Mouse (Mus musculus) embryonic facial prominence, embryonic 11.5 days (tissue): ENCODE measurements at regions not wholly inside any gene's neighbourhood (a gene's known extent, or its start where the extent isn't known, plus 50 kb on each side); places are given as distances from the start of the nearest gene placed in this dataset.

Experiments
- ATAC-seq: fragments of 200-750 bp; cut with Nextera tagmentation; replicated peaks from 2 replicates; pipeline ENCODE4 v1.8.0; 2017; ENCODE audit warnings: low read depth; ENCODE audit not compliant: insufficient number of reproducible peaks, low FRiP score, low TSS enrichment
- DNase-seq: peaks from one replicate; pipeline ENCODE4 v3.0.0-alpha.2; 2015; ENCODE audit warnings: low spot score
- H3K27ac ChIP-seq: fragments of 300-500 bp; sonication (generic); replicated peaks from 2 replicates; pipeline ENCODE4 v1.5.1; 2014; ENCODE audit warnings: mild to moderate bottlenecking, low read depth, low read length, control low read depth
- H3K27me3 ChIP-seq: fragments of 300-500 bp; sonication (generic); 2 replicates; pipeline ENCODE4 v1.6.1; 2014; ENCODE audit warnings: mild to moderate bottlenecking, low read length, moderate library complexity, mixed read lengths; ENCODE audit not compliant: control insufficient read depth, insufficient read depth
- H3K36me3 ChIP-seq: fragments of 300-500 bp; sonication (generic); replicated peaks from 2 replicates; pipeline ENCODE4 v1.6.1; 2014; ENCODE audit warnings: low read depth, mild to moderate bottlenecking, low read length, moderate library complexity, mixed read lengths; ENCODE audit not compliant: control insufficient read depth, insufficient read depth
- H3K4me1 ChIP-seq: fragments of 300-500 bp; sonication (generic); 2 replicates; pipeline ENCODE4 v1.6.1; 2014; ENCODE audit warnings: low read length, mixed read lengths; ENCODE audit not compliant: control insufficient read depth, insufficient read depth
- H3K4me2 ChIP-seq: fragments of 300-500 bp; sonication (generic); 2 replicates; pipeline ENCODE4 v1.6.1; 2014; ENCODE audit warnings: low read depth, mild to moderate bottlenecking, control low read depth, low read length, moderate library complexity
- H3K4me3 ChIP-seq: fragments of 300-500 bp; sonication (generic); 2 replicates; pipeline ENCODE4 v1.5.1; 2014; ENCODE audit warnings: low read depth, low read length, control low read depth
- H3K9ac ChIP-seq: fragments of 300-500 bp; sonication (generic); replicated peaks from 2 replicates; pipeline ENCODE4 v1.6.1; 2014; ENCODE audit warnings: mild to moderate bottlenecking, control low read depth, low read length
- H3K9me3 ChIP-seq: fragments of 300-500 bp; sonication (generic); replicated peaks from 2 replicates; pipeline ENCODE4 v1.6.1; 2016; ENCODE audit warnings: mild to moderate bottlenecking, low read length, inconsistent platforms, mixed read lengths; ENCODE audit not compliant: control insufficient read depth
- WGBS: fragments of 180-500 bp; shearing (Covaris S2); extraction: QIAGEN DNeasy Blood & Tissue Kit; methylation state at CpG from one replicate; pipeline ENCODE4 v1.1.7; 2014; 5-methylcytosine and 5-hydroxymethylcytosine counted together

DNA sequence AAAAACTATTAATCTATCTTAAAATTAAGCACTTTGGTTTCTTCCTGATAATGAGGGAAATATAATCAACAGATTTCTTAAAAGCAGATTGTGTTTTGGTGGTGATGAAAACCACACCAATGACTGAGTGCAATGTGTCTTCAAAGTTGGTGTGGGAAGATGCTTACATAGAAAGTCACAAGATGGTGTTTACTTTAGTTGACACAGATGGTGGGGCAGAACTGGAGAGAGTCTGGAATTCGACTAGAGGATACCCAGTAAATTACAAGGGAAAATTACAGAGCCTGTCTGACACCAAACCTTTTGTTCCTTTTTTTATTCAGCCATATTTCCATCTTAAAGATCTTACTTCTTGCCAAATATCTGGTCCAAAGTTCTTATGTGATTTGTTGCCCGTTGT is 1766.0 kb upstream of the Zeb2 start:
- H3K4me2 ChIP-seq = no peak overlapping the region
- H3K9me3 ChIP-seq = no peaks in the 10 kb centered on the region
- WGBS = 68% methylated on average over 2 of the region's 2 CpGs
- no peak overlapping the region for H3K27ac ChIP-seq
- DNase-seq (no peak), ATAC-seq (no peak)
- no peaks in the 10 kb centered on the region for H3K4me1 ChIP-seq
- no peaks in the 10 kb centered on the region for H3K27me3 ChIP-seq
- H3K9ac ChIP-seq = no peak overlapping the region
- no peak overlapping the region for H3K4me3 ChIP-seq
- no peaks in the 10 kb centered on the region for H3K36me3 ChIP-seq

DNA sequence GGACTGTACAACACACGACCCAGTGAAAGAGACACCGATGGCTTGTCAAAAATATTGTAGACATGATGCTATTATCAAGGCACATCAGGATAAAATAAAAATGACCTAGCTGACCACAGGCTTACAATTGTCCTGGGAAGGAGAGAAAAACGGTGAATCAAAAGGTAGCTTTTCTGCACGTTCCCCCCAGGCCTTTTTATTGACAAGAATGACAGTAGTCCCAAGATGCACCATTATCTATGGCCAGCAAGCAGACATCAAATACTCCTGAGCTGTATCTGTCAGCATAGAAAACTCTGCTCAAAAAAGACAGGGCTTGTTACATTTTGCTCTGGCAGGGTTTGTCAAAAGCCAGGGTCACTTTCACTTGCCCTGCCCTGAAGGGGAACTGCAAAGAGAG is 1753.6 kb upstream of the Zeb2 start:
- H3K27me3 ChIP-seq = no peaks in the 10 kb centered on the region
- DNase-seq (no peak), ATAC-seq (no peak)
- H3K9ac ChIP-seq = no peak overlapping the region
- H3K9me3 ChIP-seq = no peaks in the 10 kb centered on the region
- no peak overlapping the region for H3K4me3 ChIP-seq
- H3K4me1 ChIP-seq = no peaks in the 10 kb centered on the region
- H3K36me3 ChIP-seq = no peaks in the 10 kb centered on the region
- H3K4me2 ChIP-seq = no peak overlapping the region
- 57% methylated on average over 4 of the region's 4 CpGs for WGBS
- no peak overlapping the region for H3K27ac ChIP-seq
